ENCODE assay signal across 8 mouse cellular contexts in genomic region chr5:129878946-129879345, GRCm38 (mm10). TPM values are rescaled to one million over a fixed set of nuclear protein-coding genes. Genes with fewer than 3 reads are reported as not detected.
A peak's percentile ranks its signal among the peaks of the same experiment; 100 is the strongest.
DNase-seq lines count a peak whose midpoint lies in the region; ATAC-seq lines count a peak whose summit lies in the region.

No protein-coding gene starts in this region.

- H3K9me3 ChIP-seq in kidney, embryonic 16.5 days (ENCODE audit: low read length) = no peaks in the 10 kb centered on the region
- H3K9me3 ChIP-seq in liver, embryonic 16.5 days (replicated peaks; ENCODE audit: control insufficient read depth, low read length) = no peaks in the 10 kb centered on the region

- DNase-seq in layer of hippocampus, adult 11-12 months (ENCODE audit: low spot score) = peak; percentile 42
- no peak for DNase-seq in layer of hippocampus, adult 9-10 months (ENCODE audit: low spot score)
- peak; percentile 20 for DNase-seq in cerebellum, adult 8-10 months
- DNase-seq in gastrocnemius, postnatal 36 days = peak; percentile 65 to 73
- DNase-seq in right cerebral cortex, postnatal 4 days = peak; percentile 43

- no peak overlapping the region for H3K4me3 ChIP-seq in kidney, embryonic 16.5 days (ENCODE audit: low read length)
- no peak overlapping the region for H3K4me3 ChIP-seq in liver, embryonic 16.5 days (ENCODE audit: low read depth, low read length)

- peaks cover 31% of the 10 kb centered on the region for H3K36me3 ChIP-seq in kidney, embryonic 16.5 days (ENCODE audit: insufficient read depth, low read length)
- peaks cover 25% of the 10 kb centered on the region for H3K36me3 ChIP-seq in liver, embryonic 16.5 days (ENCODE audit: control insufficient read depth, insufficient read depth)

- H3K27me3 ChIP-seq in kidney, embryonic 16.5 days (ENCODE audit: insufficient read depth, low read length) = no peaks in the 10 kb centered on the region
- H3K27me3 ChIP-seq in liver, embryonic 16.5 days (ENCODE audit: control insufficient read depth, insufficient read depth, low read depth, low read length) = no peaks in the 10 kb centered on the region

- intact Hi-C loops in gastrocnemius, postnatal 36 days (cut with DNase I) = loop anchor here (2.0 kb wide), 1 partner anchor 14 kb away; no protein-coding TSS in a partner anchor

- no peak overlapping the region for H3K9ac ChIP-seq in kidney, embryonic 16.5 days (replicated peaks; ENCODE audit: low read length)
- no peak overlapping the region for H3K9ac ChIP-seq in liver, embryonic 16.5 days (ENCODE audit: low read depth, low read length)

- ATAC-seq in kidney, embryonic 16.5 days (ENCODE audit: low FRiP score, low TSS enrichment) = 0 out of 2 replicates have a peak, but pooled peaks have one; percentile 70
- ATAC-seq in liver, embryonic 16.5 days (ENCODE audit: low read depth) = peak; percentile 72
- ATAC-seq in activated CD4-positive, CD25-positive, alpha-beta regulatory T cell, adult 4 months = no peak

- H3K4me2 ChIP-seq in kidney, embryonic 16.5 days (replicated peaks; ENCODE audit: low read depth, low read length) = no peak overlapping the region
- H3K4me2 ChIP-seq in liver, embryonic 16.5 days (ENCODE audit: low read depth, low read length) = no peak overlapping the region

- H3K27ac ChIP-seq in kidney, embryonic 16.5 days (ENCODE audit: low read length) = no peak overlapping the region
- H3K27ac ChIP-seq in liver, embryonic 16.5 days (ENCODE audit: low read length) = no peak overlapping the region

- H3K4me1 ChIP-seq in kidney, embryonic 16.5 days (ENCODE audit: insufficient read depth, low read length) = no peaks in the 10 kb centered on the region
- H3K4me1 ChIP-seq in liver, embryonic 16.5 days (ENCODE audit: control insufficient read depth, low read depth, low read length) = no peaks in the 10 kb centered on the region; the same call in 1 of the 2 replicates

- 39% methylated on average over 2 of the region's 2 CpGs for WGBS in kidney, embryonic 16.5 days
- 49% methylated on average over 2 of the region's 2 CpGs for WGBS in liver, embryonic 16.5 days (ENCODE audit: insufficient replicate concordance)

RNA-seq across cellular contexts. Expression of gene Chchd2, which starts 8.3 kb away (rescaled TPM):
- 100 to 1,000 TPM; 563 to 618 TPM for total RNA-seq in gastrocnemius, postnatal 36 days (2021)
- 1,059 and 1,110 TPM in 2 replicates for polyA plus RNA-seq in kidney, embryonic 16.5 days (2015; fragmentation: Nextera tagmentation; extraction: Ambion mirVana)
- 510 and 520 TPM in 2 replicates for polyA plus RNA-seq in liver, embryonic 16.5 days (2015; fragmentation: Nextera tagmentation; extraction: Ambion mirVana)
- polyA plus RNA-seq in activated CD4-positive, CD25-positive, alpha-beta regulatory T cell, adult 4 months (2017; shearing (Covaris generic)) = 100 to 1,000 TPM; 408 to 480 TPM

RNA-seq across cellular contexts. Expression of gene Zbed5, which starts 16.6 kb away (rescaled TPM):
- total RNA-seq in gastrocnemius, postnatal 36 days (2021) = under 1 TPM; 0.23 to 0.27 TPM
- polyA plus RNA-seq in kidney, embryonic 16.5 days (2015; fragmentation: Nextera tagmentation; extraction: Ambion mirVana) = 6.5 and 7.8 TPM in 2 replicates
- 0.48 and 0.61 TPM in 2 replicates for polyA plus RNA-seq in liver, embryonic 16.5 days (2015; fragmentation: Nextera tagmentation; extraction: Ambion mirVana)
- 1 to 10 TPM; 1.0 to 3.1 TPM for polyA plus RNA-seq in activated CD4-positive, CD25-positive, alpha-beta regulatory T cell, adult 4 months (2017; shearing (Covaris generic))

RNA-seq across cellular contexts. Expression of gene Phkg1, which starts 19.4 kb away (rescaled TPM):
- total RNA-seq in gastrocnemius, postnatal 36 days (2021) = 100 to 1,000 TPM; 374 to 387 TPM
- 0.21 and 0.28 TPM in 2 replicates for polyA plus RNA-seq in kidney, embryonic 16.5 days (2015; fragmentation: Nextera tagmentation; extraction: Ambion mirVana)
- 0.12 and 0.13 TPM in 2 replicates for polyA plus RNA-seq in liver, embryonic 16.5 days (2015; fragmentation: Nextera tagmentation; extraction: Ambion mirVana)
- polyA plus RNA-seq in activated CD4-positive, CD25-positive, alpha-beta regulatory T cell, adult 4 months (2017; shearing (Covaris generic)) = under 1 TPM in 1 of 2 experiments, not detected in 1; 0.49 TPM

RNA-seq across cellular contexts. Expression of gene Nupr1l, which starts 29.4 kb away (rescaled TPM):
- under 1 TPM; 0.48 to 0.52 TPM for total RNA-seq in gastrocnemius, postnatal 36 days (2021)
- polyA plus RNA-seq in kidney, embryonic 16.5 days (2015; fragmentation: Nextera tagmentation; extraction: Ambion mirVana) = 4.4 and 4.9 TPM in 2 replicates
- polyA plus RNA-seq in liver, embryonic 16.5 days (2015; fragmentation: Nextera tagmentation; extraction: Ambion mirVana) = 0.26 and 0.41 TPM in 2 replicates
- polyA plus RNA-seq in activated CD4-positive, CD25-positive, alpha-beta regulatory T cell, adult 4 months (2017; shearing (Covaris generic)) = not detected

RNA-seq across cellular contexts. Expression of gene Sumf2, which starts 32.2 kb away (rescaled TPM):
- 1 to 10 TPM; 5.0 to 5.9 TPM for total RNA-seq in gastrocnemius, postnatal 36 days (2021)
- 54.0 and 59.2 TPM in 2 replicates for polyA plus RNA-seq in kidney, embryonic 16.5 days (2015; fragmentation: Nextera tagmentation; extraction: Ambion mirVana)
- polyA plus RNA-seq in liver, embryonic 16.5 days (2015; fragmentation: Nextera tagmentation; extraction: Ambion mirVana) = 15.2 and 15.7 TPM in 2 replicates
- polyA plus RNA-seq in activated CD4-positive, CD25-positive, alpha-beta regulatory T cell, adult 4 months (2017; shearing (Covaris generic)) = 10 to 100 TPM; 12.3 to 17.1 TPM
